Mouse (Mus musculus): Measurements from ENCODE around the gene Olfr15. TPM values are rescaled to one million over a fixed set of nuclear protein-coding genes. Genes with fewer than 3 reads are reported as not detected.
A peak's percentile ranks its signal among the peaks of the same experiment; 100 is the strongest.
"Not testable (repeated sequence)": the region's sequence is repeated elsewhere in the genome, so short reads cannot be mapped to it uniquely, and the experiment has no call there.

The Olfr15 gene
- not detected in 2 replicates for polyA plus RNA-seq (2015; fragmentation: Nextera tagmentation; extraction: Ambion mirVana)

- no peaks in the 10 kb centered on the region for H3K4me1 ChIP-seq (replicated peaks; ENCODE audit: control insufficient read depth, insufficient read depth, low read length)
- TF ChIP-seq CTCF (IDR thresholded peaks at IDR 0.05; ENCODE audit: low read depth), result peak; percentile 50
These were observed at the start of gene Olfr15 for GRCm38 (mm10) chr16:3830588-3831109. TSS of gene Olfr15 (plus strand) at chr16:3830878.

GRCm38 (mm10) chr16:3781237-3781636 lies 49.4 kb upstream of the Olfr15 start:
- H3K9ac ChIP-seq (ENCODE audit: low read depth, low read length), result no peak overlapping the region
- H3K27ac ChIP-seq (ENCODE audit: low read depth, low read length), result no peak overlapping the region
- H3K36me3 ChIP-seq (ENCODE audit: control insufficient read depth, insufficient read depth), result no peaks in the 10 kb centered on the region
- no peaks in the 10 kb centered on the region for H3K27me3 ChIP-seq (replicated peaks; ENCODE audit: control insufficient read depth, insufficient read depth, low read length)
- H3K4me1 ChIP-seq (replicated peaks; ENCODE audit: control insufficient read depth, insufficient read depth, low read length), result no peaks in the 10 kb centered on the region
- no peak for ATAC-seq
- no peak overlapping the region for H3K4me2 ChIP-seq (replicated peaks; ENCODE audit: low read depth)
- no peaks in the 10 kb centered on the region for H3K9me3 ChIP-seq (ENCODE audit: control insufficient read depth)
- no peak overlapping the region for H3K4me3 ChIP-seq (ENCODE audit: low read depth, low read length)
- no peak for TF ChIP-seq CTCF (IDR thresholded peaks at IDR 0.05; ENCODE audit: low read depth)

More at GRCm38 (mm10) chr16:3830588-3831109, at the start of gene Olfr15:
- no peak for ATAC-seq
- no peak within 1 kb of the TSS for H3K9ac ChIP-seq (ENCODE audit: low read depth, low read length)
- no peak within 1 kb of the TSS for H3K27ac ChIP-seq (ENCODE audit: low read depth, low read length)
- no peaks in the 10 kb centered on the region for H3K36me3 ChIP-seq (ENCODE audit: control insufficient read depth, insufficient read depth)
- H3K4me3 ChIP-seq (ENCODE audit: low read depth, low read length), result no peak within 1 kb of the TSS
- no peak within 1 kb of the TSS for H3K4me2 ChIP-seq (replicated peaks; ENCODE audit: low read depth)
- H3K9me3 ChIP-seq (ENCODE audit: control insufficient read depth), result no peaks in the 10 kb centered on the region
- H3K27me3 ChIP-seq (replicated peaks; ENCODE audit: control insufficient read depth, insufficient read depth, low read length), result no peaks in the 10 kb centered on the region

- Histone ChIP-seq H3K9me3 (ENCODE audit: control insufficient read depth) (no peaks in the 10 kb centered on the region), H3K4me1 (replicated peaks; ENCODE audit: control insufficient read depth, insufficient read depth, low read length) (no peaks in the 10 kb centered on the region), H3K4me3 (ENCODE audit: low read depth, low read length) (no peak overlapping the region), H3K36me3 (ENCODE audit: control insufficient read depth, insufficient read depth) (no peaks in the 10 kb centered on the region), H3K27ac (ENCODE audit: low read depth, low read length) (no peak overlapping the region), H3K4me2 (replicated peaks; ENCODE audit: low read depth) (no peak overlapping the region), H3K27me3 (replicated peaks; ENCODE audit: control insufficient read depth, insufficient read depth, low read length) (no peaks in the 10 kb centered on the region), H3K9ac (ENCODE audit: low read depth, low read length) (no peak overlapping the region)
- peak; percentile 71 for ATAC-seq
- TF ChIP-seq CTCF (IDR thresholded peaks at IDR 0.05; ENCODE audit: low read depth), result no peak
These were observed 42.3 kb upstream of the Olfr15 start for GRCm38 (mm10) chr16:3788394-3788793.

GRCm38 (mm10) chr16:3808176-3808575 lies 22.5 kb upstream of the Olfr15 start:
- H3K9me3 ChIP-seq (ENCODE audit: control insufficient read depth), result no peaks in the 10 kb centered on the region
- H3K27ac ChIP-seq (ENCODE audit: low read depth, low read length), result no peak overlapping the region
- H3K9ac ChIP-seq (ENCODE audit: low read depth, low read length), result no peak overlapping the region
- H3K4me1 ChIP-seq (replicated peaks; ENCODE audit: control insufficient read depth, insufficient read depth, low read length), result no peaks in the 10 kb centered on the region
- no peak overlapping the region for H3K4me3 ChIP-seq (ENCODE audit: low read depth, low read length)
- H3K36me3 ChIP-seq (ENCODE audit: control insufficient read depth, insufficient read depth), result no peaks in the 10 kb centered on the region
- no peaks in the 10 kb centered on the region for H3K27me3 ChIP-seq (replicated peaks; ENCODE audit: control insufficient read depth, insufficient read depth, low read length)
- WGBS, result 80% methylated on average over 3 of the region's 3 CpGs
- ATAC-seq, result no peak
- no peak for TF ChIP-seq CTCF (IDR thresholded peaks at IDR 0.05; ENCODE audit: low read depth)
- H3K4me2 ChIP-seq (replicated peaks; ENCODE audit: low read depth), result no peak overlapping the region

GRCm38 (mm10) chr16:3814667-3815066 lies 16.0 kb upstream of the Olfr15 start:
- H3K4me2 ChIP-seq (replicated peaks; ENCODE audit: low read depth); H3K4me3 ChIP-seq (ENCODE audit: low read depth, low read length); H3K27me3 ChIP-seq (replicated peaks; ENCODE audit: control insufficient read depth, insufficient read depth, low read length); H3K4me1 ChIP-seq (replicated peaks; ENCODE audit: control insufficient read depth, insufficient read depth, low read length); H3K27ac ChIP-seq (ENCODE audit: low read depth, low read length); H3K36me3 ChIP-seq (ENCODE audit: control insufficient read depth, insufficient read depth); H3K9me3 ChIP-seq (ENCODE audit: control insufficient read depth); ATAC-seq; H3K9ac ChIP-seq (ENCODE audit: low read depth, low read length): not testable (repeated sequence)
- WGBS, result 77% methylated on average over 6 of the region's 6 CpGs

- H3K4me1 ChIP-seq (replicated peaks; ENCODE audit: control insufficient read depth, insufficient read depth, low read length), result no peaks in the 10 kb centered on the region
- no peak overlapping the region for H3K9ac ChIP-seq (ENCODE audit: low read depth, low read length)
- WGBS, result 94% methylated on average over 2 of the region's 2 CpGs
- ATAC-seq, result no peak
- 0 out of 2 replicates have a peak, but pooled peaks cover 2% of the 10 kb centered on the region for H3K9me3 ChIP-seq (ENCODE audit: control insufficient read depth)
- H3K4me2 ChIP-seq (replicated peaks; ENCODE audit: low read depth), result no peak overlapping the region
- no peaks in the 10 kb centered on the region for H3K27me3 ChIP-seq (replicated peaks; ENCODE audit: control insufficient read depth, insufficient read depth, low read length)
- H3K36me3 ChIP-seq (ENCODE audit: control insufficient read depth, insufficient read depth), result no peaks in the 10 kb centered on the region
- TF ChIP-seq CTCF (IDR thresholded peaks at IDR 0.05; ENCODE audit: low read depth), result no peak
- no peak overlapping the region for H3K27ac ChIP-seq (ENCODE audit: low read depth, low read length)
- H3K4me3 ChIP-seq (ENCODE audit: low read depth, low read length), result no peak overlapping the region
These were observed 10.5 kb upstream of the Olfr15 start for GRCm38 (mm10) chr16:3820202-3820601.

GRCm38 (mm10) chr16:3828021-3828420 lies 2.7 kb upstream of the Olfr15 start:
- WGBS, result 52% methylated on average over 3 of the region's 3 CpGs
- no peak overlapping the region for H3K27ac ChIP-seq (ENCODE audit: low read depth, low read length)
- 0 out of 2 replicates have a peak, but pooled peaks cover 2% of the 10 kb centered on the region for H3K9me3 ChIP-seq (ENCODE audit: control insufficient read depth)
- no peaks in the 10 kb centered on the region for H3K36me3 ChIP-seq (ENCODE audit: control insufficient read depth, insufficient read depth)
- H3K9ac ChIP-seq (ENCODE audit: low read depth, low read length), result no peak overlapping the region
- no peaks in the 10 kb centered on the region for H3K4me1 ChIP-seq (replicated peaks; ENCODE audit: control insufficient read depth, insufficient read depth, low read length)
- ATAC-seq, result no peak
- H3K4me3 ChIP-seq (ENCODE audit: low read depth, low read length), result no peak overlapping the region
- no peak for TF ChIP-seq CTCF (IDR thresholded peaks at IDR 0.05; ENCODE audit: low read depth)
- H3K4me2 ChIP-seq (replicated peaks; ENCODE audit: low read depth), result no peak overlapping the region
- no peaks in the 10 kb centered on the region for H3K27me3 ChIP-seq (replicated peaks; ENCODE audit: control insufficient read depth, insufficient read depth, low read length)
